Mouse (Mus musculus) liver, embryonic 14.5 days (tissue): Measurements from ENCODE around the gene Tmem189. TPM values are rescaled to one million over a fixed set of nuclear protein-coding genes. Genes with fewer than 3 reads are reported as not detected.

ENCODE experiments used
- ATAC-seq: fragments of 200-750 bp; cut with Nextera tagmentation; 2 replicates; pipeline ENCODE4 v1.8.0; 2017; ENCODE audit warnings: moderate number of reproducible peaks, mild to moderate bottlenecking, moderate library complexity; ENCODE audit not compliant: insufficient read depth
- DNase-seq, 3 experiments: peaks; one replicate each; pipeline ENCODE4 v3.0.0-alpha.2; 2012 to 2013; ENCODE audit warnings: low read depth in 3 of 3, low spot score in 3 of 3
- H3K27ac ChIP-seq: fragments of 300-500 bp; sonication (generic); 2 replicates; pipeline ENCODE4 v1.5.1; 2014; ENCODE audit warnings: moderate library complexity, mild to moderate bottlenecking, control low read depth, inconsistent platforms
- H3K27me3 ChIP-seq: fragments of 300-500 bp; sonication (generic); 2 replicates; pipeline ENCODE4 v1.6.1; 2014; ENCODE audit warnings: mild to moderate bottlenecking, low read length, moderate library complexity; ENCODE audit not compliant: control insufficient read depth, insufficient read depth
- H3K36me3 ChIP-seq: fragments of 300-500 bp; sonication (generic); replicated peaks from 2 replicates; pipeline ENCODE4 v1.6.1; 2014; ENCODE audit warnings: low read depth; ENCODE audit not compliant: control insufficient read depth, insufficient read depth
- H3K4me1 ChIP-seq, 2 experiments: fragments of 200-500 bp in 1 of 2; fragments of 300-500 bp in 1 of 2; sonication (generic) in 1 of 2; replicated peaks; 2 replicates each; pipeline ENCODE4 v1.6.1; 2012 to 2014; ENCODE audit warnings: antibody characterized with exemption in 1 of 2, inconsistent platforms in 1 of 2, low read length in 1 of 2; ENCODE audit not compliant: control insufficient read depth in 2 of 2, insufficient read depth in 2 of 2
- H3K4me2 ChIP-seq: fragments of 300-500 bp; sonication (generic); 2 replicates; pipeline ENCODE4 v1.6.1; 2014; ENCODE audit warnings: low read depth, mild to moderate bottlenecking, control low read depth, moderate library complexity
- H3K4me3 ChIP-seq, 2 experiments: fragments of 200-500 bp in 1 of 2; fragments of 300-500 bp in 1 of 2; sonication (generic) in 1 of 2; 2 replicates each; pipeline ENCODE4 v1.5.1; 2012 to 2014; ENCODE audit warnings: low read depth in 2 of 2, low read length in 2 of 2, mild to moderate bottlenecking in 2 of 2, control low read depth in 1 of 2, inconsistent platforms in 1 of 2, moderate library complexity in 1 of 2; ENCODE audit not compliant: insufficient read depth in 1 of 2
- H3K9ac ChIP-seq: fragments of 300-500 bp; sonication (generic); replicated peaks from 2 replicates; pipeline ENCODE4 v1.6.1; 2014; ENCODE audit warnings: mild to moderate bottlenecking, control low read depth, moderate library complexity
- H3K9me3 ChIP-seq: fragments of 300-500 bp; sonication (generic); 2 replicates; pipeline ENCODE4 v1.6.1; 2016; ENCODE audit warnings: low read length, mixed read lengths; ENCODE audit not compliant: control insufficient read depth
- CTCF ChIP-seq: IDR thresholded peaks from 2 replicates; pipeline ENCODE4 v1.5.1; 2016; ENCODE audit warnings: antibody characterized with exemption, low read depth, control low read depth
- EP300 ChIP-seq: IDR thresholded peaks from 2 replicates; pipeline ENCODE4 v1.6.1; 2016; ENCODE audit warnings: antibody characterized with exemption, low read depth
- WGBS: fragments of 180-500 bp; shearing (Covaris S2); extraction: QIAGEN DNeasy Blood & Tissue Kit; methylation state at CpG from one replicate; pipeline ENCODE4 v1.1.7; 2014; ENCODE audit not compliant: insufficient replicate concordance; 5-methylcytosine and 5-hydroxymethylcytosine counted together
- polyA plus RNA-seq, 2 experiments: library from polyadenylated mRNA; depleted of rRNA in 1 of 2; stranded (reverse) in 1 of 2; unstranded in 1 of 2; fragments of >200 nt; fragmentation: Nextera tagmentation in 1 of 2; extraction: Ambion mirVana in 1 of 2; gene quantifications; 2 replicates each; pipeline versions ENCODE4 v1.2.1 to v1.2.3; 2012 to 2014

Gene Tmem189
- polyA plus RNA-seq, 2 experiments: 12.4 to 14.6 TPM

- Histone ChIP-seq H3K9ac (no peak overlapping the region), H3K4me3 (no peak overlapping the region), H3K36me3 (no peaks in the 10 kb centered on the region), H3K9me3 (no peaks in the 10 kb centered on the region), H3K27ac (peak overlapping the region; percentile 28), H3K4me2 (peak overlapping the region; percentile 23), H3K27me3 (no peaks in the 10 kb centered on the region), H3K4me1 (peaks cover 1 to 12% of the 10 kb centered on the region in 2 experiments; a peak in 3 of 4 replicates)
- WGBS: 38% methylated on average over 16 of the region's 16 CpGs
- TF ChIP-seq CTCF: no peak
- no peak for TF ChIP-seq EP300
- ATAC-seq: no peak
- DNase-seq: no peak
These were observed 32.8 kb downstream of the Tmem189 start for GRCm38 (mm10) chr2:167656629-167657478.

GRCm38 (mm10) chr2:167654911-167655600, 34.6 kb downstream of the Tmem189 start:
- Histone ChIP-seq H3K9ac (no peak overlapping the region), H3K4me3 (no peak overlapping the region), H3K36me3 (no peaks in the 10 kb centered on the region), H3K9me3 (no peaks in the 10 kb centered on the region), H3K27ac (no peak overlapping the region), H3K4me2 (no peak overlapping the region), H3K4me1 (peaks cover 0 to 3% of the 10 kb centered on the region in 2 experiments; a peak in 3 of 4 replicates), H3K27me3 (no peaks in the 10 kb centered on the region)
- no peak for ATAC-seq
- WGBS: 81% methylated on average over 10 of the region's 10 CpGs
- DNase-seq: no peak
- no peak for TF ChIP-seq EP300
- TF ChIP-seq CTCF: no peak

- no peak for ATAC-seq
- 64% methylated on average over 7 of the region's 7 CpGs for WGBS
- Histone ChIP-seq H3K27ac (no peak overlapping the region), H3K4me1 (no peaks in the 10 kb centered on the region), H3K27me3 (no peaks in the 10 kb centered on the region), H3K9ac (no peak overlapping the region), H3K4me2 (no peak overlapping the region), H3K36me3 (no peaks in the 10 kb centered on the region), H3K4me3 (no peak overlapping the region), H3K9me3 (no peaks in the 10 kb centered on the region)
- no peak for DNase-seq
- no peak for TF ChIP-seq CTCF
- TF ChIP-seq EP300: no peak
These were observed 36.9 kb downstream of the Tmem189 start for GRCm38 (mm10) chr2:167652694-167653093.

- no peaks in the 10 kb centered on the region for H3K4me1 ChIP-seq
- no peak overlapping the region for H3K4me3 ChIP-seq
- 81% methylated on average over 9 of the region's 9 CpGs for WGBS
- H3K36me3 ChIP-seq: no peaks in the 10 kb centered on the region
- H3K27ac ChIP-seq: no peak overlapping the region
- DNase-seq: no peak
- TF ChIP-seq EP300: no peak
- TF ChIP-seq CTCF: no peak
- H3K9ac ChIP-seq: no peak overlapping the region
- H3K27me3 ChIP-seq: no peaks in the 10 kb centered on the region
- no peak for ATAC-seq
- no peaks in the 10 kb centered on the region for H3K9me3 ChIP-seq
- H3K4me2 ChIP-seq: no peak overlapping the region
These were observed 38.0 kb downstream of the Tmem189 start for GRCm38 (mm10) chr2:167651622-167652021.
